Mouse (Mus musculus) midbrain, embryonic 12.5 days (tissue): ENCODE results near the gene Ugt2a1. TPM values are rescaled to one million over a fixed set of nuclear protein-coding genes. Genes with fewer than 3 reads are reported as not detected.
A peak's percentile ranks its signal among the peaks of the same experiment; 100 is the strongest.
"Not testable (repeated sequence)": the region's sequence is repeated elsewhere in the genome, so short reads cannot be mapped to it uniquely, and the experiment has no call there.

ENCODE experiments used
- ATAC-seq: fragments of 200-750 bp; cut with Nextera tagmentation; 2 replicates; pipeline ENCODE4 v1.8.0; 2017; ENCODE audit warnings: low read depth, moderate TSS enrichment, moderate library complexity; ENCODE audit not compliant: low FRiP score
- H3K27ac ChIP-seq: fragments of 300-500 bp; sonication (generic); replicated peaks from 2 replicates; pipeline ENCODE4 v1.5.1; 2016; ENCODE audit warnings: mild to moderate bottlenecking
- H3K27me3 ChIP-seq: fragments of 300-500 bp; sonication (generic); 2 replicates; pipeline ENCODE4 v1.6.1; 2016; ENCODE audit warnings: mild to moderate bottlenecking
- H3K36me3 ChIP-seq: fragments of 300-500 bp; sonication (generic); 2 replicates; pipeline ENCODE4 v1.6.1; 2016
- H3K4me1 ChIP-seq: fragments of 300-500 bp; sonication (generic); 2 replicates; pipeline ENCODE4 v1.6.1; 2016
- H3K4me2 ChIP-seq: fragments of 300-500 bp; sonication (generic); replicated peaks from 2 replicates; pipeline ENCODE4 v1.6.1; 2016; ENCODE audit warnings: mild to moderate bottlenecking, moderate library complexity
- H3K4me3 ChIP-seq: fragments of 300-500 bp; sonication (generic); 2 replicates; pipeline ENCODE4 v1.5.1; 2016; ENCODE audit warnings: mild to moderate bottlenecking
- H3K9ac ChIP-seq: fragments of 300-500 bp; sonication (generic); replicated peaks from 2 replicates; pipeline ENCODE4 v1.6.1; 2016; ENCODE audit warnings: mild to moderate bottlenecking, moderate library complexity
- H3K9me3 ChIP-seq: fragments of 300-500 bp; sonication (generic); 2 replicates; pipeline ENCODE4 v1.6.1; 2016; ENCODE audit warnings: mild to moderate bottlenecking
- WGBS: fragments of 180-500 bp; shearing (Covaris S2); methylation state at CpG from one replicate; pipeline ENCODE4 v1.1.7; 2016; 5-methylcytosine and 5-hydroxymethylcytosine counted together
- polyA plus RNA-seq: library from polyadenylated mRNA; unstranded; fragments of >200 nt; fragmentation: Nextera tagmentation; extraction: Ambion mirVana; gene quantifications from 2 replicates; pipeline ENCODE4 v1.2.1, GENCODE M21; 2016

Gene Ugt2a1
- polyA plus RNA-seq, 1 experiment from 2014 or later, result not detected

DNA sequence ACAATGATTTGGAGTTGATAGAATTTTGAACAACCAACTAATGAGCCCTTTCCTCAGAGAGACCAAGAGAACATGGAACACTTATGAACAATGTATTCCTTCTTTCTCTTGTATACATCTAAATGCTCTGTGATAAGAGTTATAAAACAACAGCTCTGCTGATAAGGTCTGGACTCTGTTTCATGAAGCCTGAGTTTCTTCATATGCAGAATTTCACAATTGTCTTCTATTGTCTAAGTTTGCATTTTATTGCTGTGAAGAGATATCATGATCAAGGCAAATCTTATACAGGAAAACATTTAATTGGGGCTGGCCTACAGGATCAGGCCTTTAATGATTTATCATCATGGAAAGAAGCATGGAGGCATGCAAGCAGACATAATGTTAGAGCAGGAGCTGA is 33.0 kb downstream of the Ugt2a1 start:
- Histone ChIP-seq H3K4me3 (no peak overlapping the region), H3K4me1 (no peaks in the 10 kb centered on the region), H3K27me3 (no peaks in the 10 kb centered on the region), H3K36me3 (no peaks in the 10 kb centered on the region), H3K9me3 (no peaks in the 10 kb centered on the region), H3K9ac (no peak overlapping the region), H3K4me2 (no peak overlapping the region), H3K27ac (no peak overlapping the region)
- ATAC-seq, result no peak

DNA sequence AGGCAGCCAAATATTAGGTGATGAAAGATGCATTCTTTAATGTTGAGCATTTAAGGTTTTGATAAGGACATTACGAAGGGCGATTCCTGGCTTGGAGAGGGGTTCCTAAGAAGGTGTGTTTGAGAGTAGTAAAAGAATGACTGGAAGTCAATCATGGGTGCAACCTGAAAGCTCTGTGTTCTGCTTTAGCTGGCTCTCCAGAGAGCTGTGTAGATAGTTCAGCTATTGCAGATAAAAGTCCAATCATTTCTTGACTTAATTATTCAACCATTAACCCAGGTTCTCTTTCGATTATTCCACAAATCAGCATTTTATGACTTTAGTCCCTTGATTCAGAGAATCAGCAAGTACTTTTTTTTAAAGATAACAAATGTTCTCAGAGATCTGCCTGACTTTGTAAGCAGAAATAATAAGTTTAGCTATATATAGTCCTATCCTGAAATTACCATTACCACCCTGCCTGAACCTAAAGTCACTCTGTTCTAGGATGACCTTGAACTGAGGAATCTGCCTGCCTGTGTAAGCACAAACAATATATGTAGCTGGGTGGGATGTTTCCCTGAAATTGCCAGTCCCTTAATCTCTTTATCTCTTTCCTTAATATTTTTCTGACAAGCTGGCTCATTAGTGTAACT is 34.3 kb downstream of the Ugt2a1 start:
- H3K9me3 ChIP-seq, result no peaks in the 10 kb centered on the region
- H3K4me3 ChIP-seq, result no peak overlapping the region
- H3K9ac ChIP-seq, result no peak overlapping the region
- H3K4me2 ChIP-seq, result no peak overlapping the region
- H3K27me3 ChIP-seq, result no peaks in the 10 kb centered on the region
- no peaks in the 10 kb centered on the region for H3K36me3 ChIP-seq
- no peaks in the 10 kb centered on the region for H3K4me1 ChIP-seq
- no peak overlapping the region for H3K27ac ChIP-seq
- 93% methylated on average over 3 of the region's 3 CpGs for WGBS
- ATAC-seq, result no peak

DNA sequence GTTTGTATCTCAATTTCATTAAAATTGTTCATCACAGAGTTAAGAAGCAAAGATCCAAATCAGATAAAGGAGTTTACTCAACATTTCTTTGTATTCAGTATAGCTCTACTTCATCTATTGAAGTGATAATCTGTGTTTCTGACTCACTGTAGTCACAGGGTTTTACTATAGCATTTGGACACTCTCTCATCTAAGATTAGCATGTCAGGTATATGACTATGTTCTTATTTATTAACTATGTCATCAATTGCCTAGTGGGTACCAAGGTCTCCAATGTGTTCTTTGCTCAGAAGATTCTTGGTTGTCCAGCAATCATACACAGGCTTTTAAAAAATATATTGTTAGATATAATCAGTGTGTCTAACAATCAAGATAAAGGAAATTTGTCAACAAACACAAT is 35.2 kb downstream of the Ugt2a1 start:
- Histone ChIP-seq H3K4me2 (no peak overlapping the region), H3K27me3 (no peaks in the 10 kb centered on the region)
- no peak for ATAC-seq

DNA sequence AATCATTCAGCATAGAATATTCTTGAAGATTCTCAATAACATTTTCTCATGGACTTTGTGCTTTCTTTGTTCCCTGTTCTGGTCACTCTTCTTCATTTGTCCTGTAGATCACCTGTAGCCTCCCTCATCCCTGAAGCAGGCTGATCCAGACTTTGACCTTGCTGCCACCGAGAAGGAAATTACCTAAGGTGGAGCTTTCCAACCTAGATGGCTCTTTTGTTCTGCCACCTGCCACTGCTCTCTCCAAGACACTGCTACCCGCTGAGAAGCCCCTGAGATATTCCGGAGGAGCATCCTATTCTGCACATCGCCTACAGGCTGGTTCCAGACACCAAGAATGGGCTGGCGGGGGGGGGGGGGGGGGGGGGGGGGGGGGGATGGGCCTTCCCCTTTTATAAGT is 38.2 kb downstream of the Ugt2a1 start:
- H3K27me3 ChIP-seq, ATAC-seq, H3K4me1 ChIP-seq, H3K4me2 ChIP-seq, H3K4me3 ChIP-seq, H3K9ac ChIP-seq, H3K36me3 ChIP-seq, H3K9me3 ChIP-seq, H3K27ac ChIP-seq: not testable (repeated sequence)
- 77% methylated on average over 3 of the region's 5 CpGs for WGBS

More for the DNA sequence above, 35.2 kb downstream of the Ugt2a1 start:
- no peak overlapping the region for H3K27ac ChIP-seq
- H3K36me3 ChIP-seq, result no peaks in the 10 kb centered on the region
- H3K9me3 ChIP-seq, result no peaks in the 10 kb centered on the region
- H3K9ac ChIP-seq, result no peak overlapping the region
- H3K4me1 ChIP-seq, result no peaks in the 10 kb centered on the region
- H3K4me3 ChIP-seq, result no peak overlapping the region

DNA sequence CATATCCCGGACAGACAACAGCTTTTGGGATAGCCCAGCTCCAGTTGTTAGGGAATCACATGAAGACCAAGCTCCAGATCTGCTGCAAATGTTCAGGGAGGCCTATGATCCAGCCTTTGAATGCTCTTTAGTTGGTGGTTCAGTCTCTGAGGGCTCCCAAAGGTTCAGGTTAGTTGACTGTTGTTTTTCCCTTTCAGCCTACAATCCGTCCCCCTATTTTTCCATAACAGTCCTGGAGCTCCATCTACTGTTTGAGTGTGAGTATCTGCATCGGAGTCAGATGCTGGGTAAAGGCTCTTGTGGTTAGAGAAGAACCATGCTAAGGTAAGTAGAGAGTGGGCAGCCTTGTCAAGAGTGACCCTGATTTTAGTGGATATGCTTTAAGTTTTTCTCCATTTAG is 54.4 kb downstream of the Ugt2a1 start:
- H3K4me3 ChIP-seq, result no peak overlapping the region
- H3K4me2 ChIP-seq, result no peak overlapping the region
- ATAC-seq, result peak; percentile 23; the same call in 1 of the 2 replicates
- 47% methylated on average over 3 of the region's 3 CpGs for WGBS
- H3K4me1 ChIP-seq, result no peaks in the 10 kb centered on the region
- H3K36me3 ChIP-seq, result no peaks in the 10 kb centered on the region
- H3K9ac ChIP-seq, result no peak overlapping the region
- H3K27me3 ChIP-seq, result no peaks in the 10 kb centered on the region
- no peak overlapping the region for H3K27ac ChIP-seq
- no peaks in the 10 kb centered on the region for H3K9me3 ChIP-seq

DNA sequence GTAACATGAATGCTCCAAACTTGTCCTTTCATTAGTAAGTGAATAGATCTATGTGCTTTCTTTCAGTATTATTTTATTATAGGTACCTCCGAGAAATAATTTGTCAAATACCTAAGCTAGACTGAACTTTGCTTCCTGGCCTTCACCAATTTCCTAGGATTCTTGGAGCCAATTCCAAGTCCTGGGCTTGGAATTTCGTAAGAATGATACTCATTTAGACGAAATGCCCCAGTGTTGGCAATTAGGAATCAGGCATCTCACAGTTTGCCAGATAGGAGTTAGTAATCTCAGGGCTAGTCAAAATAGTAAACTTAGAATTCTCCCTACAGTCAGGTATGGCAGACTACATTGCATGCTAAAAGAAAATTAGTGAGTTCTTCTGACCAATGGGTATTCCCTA is 65.0 kb downstream of the Ugt2a1 start:
- no peaks in the 10 kb centered on the region for H3K36me3 ChIP-seq
- 88% methylated on average over 3 of the region's 3 CpGs for WGBS
- no peaks in the 10 kb centered on the region for H3K27me3 ChIP-seq
- H3K4me3 ChIP-seq, result no peak overlapping the region
- no peaks in the 10 kb centered on the region for H3K9me3 ChIP-seq
- no peak for ATAC-seq
- no peaks in the 10 kb centered on the region for H3K4me1 ChIP-seq
- H3K4me2 ChIP-seq, result no peak overlapping the region
- no peak overlapping the region for H3K27ac ChIP-seq
- no peak overlapping the region for H3K9ac ChIP-seq

DNA sequence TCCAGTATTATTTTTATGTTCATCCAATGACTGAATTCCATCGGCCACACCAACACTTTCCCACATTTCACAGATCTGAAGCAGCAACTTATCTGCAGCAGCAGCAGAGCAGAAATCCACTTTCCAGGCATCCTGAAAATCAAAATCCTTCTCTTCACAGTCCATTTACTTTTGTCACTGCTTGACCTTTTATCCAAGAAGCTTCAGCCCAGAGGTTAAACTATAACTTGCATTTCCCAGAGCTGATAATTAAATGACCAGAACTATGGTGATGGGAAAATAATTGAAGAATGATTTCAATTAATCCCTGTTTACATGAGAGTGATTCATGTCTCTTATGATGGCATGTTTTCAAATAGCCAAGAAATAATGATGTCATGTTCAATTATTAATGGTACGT is 66.6 kb downstream of the Ugt2a1 start, which contains the start of gene Ugt2b38:
Gene Ugt2b38, minus strand, starts transcription at position 163 of the 400 bp plus-strand sequence.
- not testable (repeated sequence) for H3K36me3 ChIP-seq, H3K27me3 ChIP-seq, H3K9ac ChIP-seq, H3K4me3 ChIP-seq, H3K9me3 ChIP-seq, ATAC-seq, H3K4me2 ChIP-seq, H3K27ac ChIP-seq, H3K4me1 ChIP-seq
- 91% methylated on average over 1 of the region's 2 CpGs for WGBS

Other genes with a start within 250 kb of the Ugt2a1 start
- not detected in 2 replicates for gene Ugt2b37, start 236.1 kb downstream of the Ugt2a1 start, polyA plus RNA-seq
- not detected in 2 replicates for gene Ugt2a3, start 153.7 kb downstream of the Ugt2a1 start, polyA plus RNA-seq
- gene Ugt2b38, start 66.7 kb downstream of the Ugt2a1 start, polyA plus RNA-seq, result not detected in 2 replicates
- gene Ugt2a2, start 8.6 kb downstream of the Ugt2a1 start, polyA plus RNA-seq, result not detected in 2 replicates
- not detected in 2 replicates for gene Gm43638, start 4.1 kb downstream of the Ugt2a1 start, polyA plus RNA-seq
- gene Sult1b1, start 47.3 kb upstream of the Ugt2a1 start, polyA plus RNA-seq, result not detected in 2 replicates
- gene Sult1d1, start 78.2 kb upstream of the Ugt2a1 start, polyA plus RNA-seq, result not detected in 2 replicates
- gene Sult1e1, start 100.7 kb upstream of the Ugt2a1 start, polyA plus RNA-seq, result not detected in 2 replicates
- not detected in 2 replicates for gene Csn1s1, start 175.3 kb upstream of the Ugt2a1 start, polyA plus RNA-seq
- gene Csn2, start 208.8 kb upstream of the Ugt2a1 start, polyA plus RNA-seq, result not detected in 2 replicates